Mouse (Mus musculus) spleen, postnatal 10 days (tissue): ENCODE measurements around the gene Cpn2.

ENCODE experiments used
- DNase-seq, 2 experiments: peaks; one replicate each; pipeline ENCODE4 v3.0.0; 2021 to 2022; ENCODE audit warnings: low spot score in 2 of 2

Cpn2 gene

GRCm38 (mm10) chr16:30267359-30267758, at the start of gene Cpn2:
TSS of gene Cpn2 (minus strand) at chr16:30267499.
- DNase-seq: no peak

GRCm38 (mm10) chr16:30314236-30314635, 46.9 kb upstream of the Cpn2 start:
- no peak for DNase-seq

GRCm38 (mm10) chr16:30310647-30311046, 43.3 kb upstream of the Cpn2 start, which contains the start of gene Gp5:
TSS of gene Gp5 (minus strand) at chr16:30310779.
- DNase-seq: no peak

- no peak for DNase-seq
Measured at GRCm38 (mm10) chr16:30310171-30310515, 42.8 kb upstream of the Cpn2 start.

GRCm38 (mm10) chr16:30309395-30310170, 42.3 kb upstream of the Cpn2 start:
- peak in 1 of 2 experiments; percentile 24 for DNase-seq

- peak; percentile 20 to 46 for DNase-seq
Measured at GRCm38 (mm10) chr16:30308616-30309394, 41.5 kb upstream of the Cpn2 start.

GRCm38 (mm10) chr16:30307961-30308615, 40.8 kb upstream of the Cpn2 start:
- DNase-seq: peak in 1 of 2 experiments; percentile 18

GRCm38 (mm10) chr16:30307306-30307705, 40.0 kb upstream of the Cpn2 start:
- no peak for DNase-seq

- no peak for DNase-seq
Measured at GRCm38 (mm10) chr16:30306102-30306501, 38.8 kb upstream of the Cpn2 start.

GRCm38 (mm10) chr16:30304236-30304635, 36.9 kb upstream of the Cpn2 start:
- no peak for DNase-seq

- no peak for DNase-seq
Measured at GRCm38 (mm10) chr16:30303411-30303810, 36.1 kb upstream of the Cpn2 start.

GRCm38 (mm10) chr16:30302686-30303085, 35.4 kb upstream of the Cpn2 start:
- DNase-seq: no peak

GRCm38 (mm10) chr16:30299711-30300277, 32.5 kb upstream of the Cpn2 start:
- DNase-seq: no peak

GRCm38 (mm10) chr16:30297450-30297849, 30.2 kb upstream of the Cpn2 start:
- DNase-seq: no peak

- DNase-seq: no peak
Measured at GRCm38 (mm10) chr16:30296601-30297275, 29.4 kb upstream of the Cpn2 start.

- no peak for DNase-seq
Measured at GRCm38 (mm10) chr16:30295106-30295505, 27.8 kb upstream of the Cpn2 start.

- no peak for DNase-seq
Measured at GRCm38 (mm10) chr16:30290436-30290835, 23.1 kb upstream of the Cpn2 start.

- no peak for DNase-seq
Measured at GRCm38 (mm10) chr16:30285701-30286100, 18.4 kb upstream of the Cpn2 start.

GRCm38 (mm10) chr16:30283743-30284337, 16.5 kb upstream of the Cpn2 start:
- DNase-seq: peak in 1 of 2 experiments; percentile 61

GRCm38 (mm10) chr16:30282844-30283495, 15.7 kb upstream of the Cpn2 start, which contains the start of gene Lrrc15:
TSS of gene Lrrc15 (minus strand) at chr16:30283256.
- DNase-seq: peak in 1 of 2 experiments; percentile 32
